Mouse (Mus musculus) heart, postnatal 0 days (tissue): ENCODE results near the gene Ccdc107.

Experiments used
- CTCF ChIP-seq: IDR thresholded peaks from 2 replicates; pipeline ENCODE4 v1.5.1; 2016; ENCODE audit warnings: antibody characterized with exemption, control low read depth, low read depth
- EP300 ChIP-seq: IDR thresholded peaks from 2 replicates; pipeline ENCODE4 v1.6.1; 2016; ENCODE audit warnings: antibody characterized with exemption, low read depth

DNA sequence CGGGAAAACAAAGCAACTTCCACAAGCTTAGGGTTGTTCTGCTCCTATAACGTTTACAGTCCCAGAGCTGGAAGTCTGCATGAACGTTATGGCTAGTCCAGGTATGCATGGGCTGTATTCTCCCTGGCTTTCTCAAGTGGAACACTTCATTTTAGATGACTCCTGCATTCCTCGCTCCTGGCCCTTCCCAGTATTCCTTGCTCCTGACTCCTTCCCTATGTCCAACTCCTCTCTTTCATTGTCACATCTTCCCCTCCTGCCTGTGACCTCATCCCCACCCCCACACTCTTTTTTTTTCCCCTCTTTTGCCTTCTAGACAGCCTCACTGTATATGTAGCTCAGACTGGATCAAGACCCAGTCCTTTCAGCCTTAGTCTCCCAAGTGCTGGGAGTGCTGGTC lies 21.1 kb downstream of the Ccdc107 start:
- no peak for TF ChIP-seq CTCF
- TF ChIP-seq EP300 = no peak
